Mouse (Mus musculus): ENCODE results near the gene Gabrr3. TPM values are rescaled to one million over a fixed set of nuclear protein-coding genes. Genes with fewer than 3 reads are reported as not detected.

Gene Gabrr3
- polyA plus RNA-seq, 1 experiment from 2014 or later: not detected

- Histone ChIP-seq H3K9me3 (replicated peaks; ENCODE audit: control insufficient read depth, low read length) (no peaks in the 10 kb centered on the region), H3K27ac (ENCODE audit: low read depth, low read length) (no peak overlapping the region), H3K4me2 (no peak overlapping the region), H3K9ac (ENCODE audit: low read depth, low read length) (no peak overlapping the region), H3K27me3 (ENCODE audit: control insufficient read depth, insufficient read depth, low read length) (no peaks in the 10 kb centered on the region), H3K4me3 (ENCODE audit: low read depth, low read length) (no peak overlapping the region), H3K36me3 (ENCODE audit: control insufficient read depth, insufficient read depth, low read length) (peaks cover 11% of the 10 kb centered on the region), H3K4me1 (ENCODE audit: control insufficient read depth, insufficient read depth, low read length) (no peaks in the 10 kb centered on the region)
- no peak for ATAC-seq (replicated peaks; ENCODE audit: insufficient number of reproducible peaks, low FRiP score, low TSS enrichment)
- 78% methylated on average over 3 of the region's 3 CpGs for WGBS (ENCODE audit: insufficient replicate concordance)
Observed at GRCm38 (mm10) chr16:59477955-59478354, 70.8 kb downstream of the Gabrr3 start.

GRCm38 (mm10) chr16:59487239-59487638 is 80.1 kb downstream of the Gabrr3 start:
- H3K4me3 ChIP-seq (ENCODE audit: low read depth, low read length): no peak overlapping the region
- no peaks in the 10 kb centered on the region for H3K9me3 ChIP-seq (replicated peaks; ENCODE audit: control insufficient read depth, low read length)
- WGBS (ENCODE audit: insufficient replicate concordance): 80% methylated on average over 7 of the region's 7 CpGs
- H3K9ac ChIP-seq (ENCODE audit: low read depth, low read length): no peak overlapping the region
- no peaks in the 10 kb centered on the region for H3K27me3 ChIP-seq (ENCODE audit: control insufficient read depth, insufficient read depth, low read length)
- no peak for ATAC-seq (replicated peaks; ENCODE audit: insufficient number of reproducible peaks, low FRiP score, low TSS enrichment)
- H3K4me2 ChIP-seq: no peak overlapping the region
- H3K27ac ChIP-seq (ENCODE audit: low read depth, low read length): no peak overlapping the region
- peaks cover 16% of the 10 kb centered on the region for H3K36me3 ChIP-seq (ENCODE audit: control insufficient read depth, insufficient read depth, low read length)
- no peaks in the 10 kb centered on the region for H3K4me1 ChIP-seq (ENCODE audit: control insufficient read depth, insufficient read depth, low read length)

- peaks cover 15% of the 10 kb centered on the region for H3K36me3 ChIP-seq (ENCODE audit: control insufficient read depth, insufficient read depth, low read length)
- no peak for ATAC-seq (replicated peaks; ENCODE audit: insufficient number of reproducible peaks, low FRiP score, low TSS enrichment)
- 73% methylated on average over 9 of the region's 9 CpGs for WGBS (ENCODE audit: insufficient replicate concordance)
Observed at GRCm38 (mm10) chr16:59487975-59488548, 80.9 kb downstream of the Gabrr3 start.

GRCm38 (mm10) chr16:59493199-59493598 is 86.1 kb downstream of the Gabrr3 start:
- WGBS (ENCODE audit: insufficient replicate concordance): 88% methylated on average over 14 of the region's 14 CpGs
- Histone ChIP-seq H3K9me3 (replicated peaks; ENCODE audit: control insufficient read depth, low read length) (no peaks in the 10 kb centered on the region), H3K36me3 (ENCODE audit: control insufficient read depth, insufficient read depth, low read length) (peaks cover 24% of the 10 kb centered on the region)

More at GRCm38 (mm10) chr16:59487975-59488548, 80.9 kb downstream of the Gabrr3 start:
- Histone ChIP-seq H3K4me1 (ENCODE audit: control insufficient read depth, insufficient read depth, low read length) (no peaks in the 10 kb centered on the region), H3K9ac (ENCODE audit: low read depth, low read length) (no peak overlapping the region), H3K9me3 (replicated peaks; ENCODE audit: control insufficient read depth, low read length) (no peaks in the 10 kb centered on the region), H3K27ac (ENCODE audit: low read depth, low read length) (no peak overlapping the region), H3K4me2 (no peak overlapping the region), H3K4me3 (ENCODE audit: low read depth, low read length) (no peak overlapping the region), H3K27me3 (ENCODE audit: control insufficient read depth, insufficient read depth, low read length) (no peaks in the 10 kb centered on the region)

GRCm38 (mm10) chr16:59497947-59498346 is 90.8 kb downstream of the Gabrr3 start:
- Histone ChIP-seq H3K4me1 (ENCODE audit: control insufficient read depth, insufficient read depth, low read length) (0 out of 2 replicates have a peak, but pooled peaks cover 2% of the 10 kb centered on the region), H3K9ac (ENCODE audit: low read depth, low read length) (no peak overlapping the region), H3K36me3 (ENCODE audit: control insufficient read depth, insufficient read depth, low read length) (peaks cover 16% of the 10 kb centered on the region), H3K4me3 (ENCODE audit: low read depth, low read length) (no peak overlapping the region), H3K27ac (ENCODE audit: low read depth, low read length) (no peak overlapping the region), H3K4me2 (no peak overlapping the region), H3K27me3 (ENCODE audit: control insufficient read depth, insufficient read depth, low read length) (no peaks in the 10 kb centered on the region), H3K9me3 (replicated peaks; ENCODE audit: control insufficient read depth, low read length) (no peaks in the 10 kb centered on the region)
- ATAC-seq (replicated peaks; ENCODE audit: insufficient number of reproducible peaks, low FRiP score, low TSS enrichment): no peak
- 76% methylated on average over 1 of the region's 1 CpGs for WGBS (ENCODE audit: insufficient replicate concordance)

More at GRCm38 (mm10) chr16:59493199-59493598, 86.1 kb downstream of the Gabrr3 start:
- H3K4me2 ChIP-seq: no peak overlapping the region
- H3K9ac ChIP-seq (ENCODE audit: low read depth, low read length): no peak overlapping the region
- no peaks in the 10 kb centered on the region for H3K27me3 ChIP-seq (ENCODE audit: control insufficient read depth, insufficient read depth, low read length)
- ATAC-seq (replicated peaks; ENCODE audit: insufficient number of reproducible peaks, low FRiP score, low TSS enrichment): no peak
- H3K4me1 ChIP-seq (ENCODE audit: control insufficient read depth, insufficient read depth, low read length): 0 out of 2 replicates have a peak, but pooled peaks cover under 1% of the 10 kb centered on the region
- H3K27ac ChIP-seq (ENCODE audit: low read depth, low read length): no peak overlapping the region
- H3K4me3 ChIP-seq (ENCODE audit: low read depth, low read length): no peak overlapping the region

GRCm38 (mm10) chr16:59499180-59499579 is 92.0 kb downstream of the Gabrr3 start:
- 97% methylated on average over 3 of the region's 3 CpGs for WGBS (ENCODE audit: insufficient replicate concordance)
- Histone ChIP-seq H3K4me1 (ENCODE audit: control insufficient read depth, insufficient read depth, low read length) (0 out of 2 replicates have a peak, but pooled peaks cover 2% of the 10 kb centered on the region), H3K4me3 (ENCODE audit: low read depth, low read length) (no peak overlapping the region), H3K27me3 (ENCODE audit: control insufficient read depth, insufficient read depth, low read length) (no peaks in the 10 kb centered on the region), H3K9ac (ENCODE audit: low read depth, low read length) (no peak overlapping the region), H3K36me3 (ENCODE audit: control insufficient read depth, insufficient read depth, low read length) (peaks cover 10% of the 10 kb centered on the region), H3K4me2 (no peak overlapping the region), H3K9me3 (replicated peaks; ENCODE audit: control insufficient read depth, low read length) (no peaks in the 10 kb centered on the region), H3K27ac (ENCODE audit: low read depth, low read length) (no peak overlapping the region)
- no peak for ATAC-seq (replicated peaks; ENCODE audit: insufficient number of reproducible peaks, low FRiP score, low TSS enrichment)

- Histone ChIP-seq H3K4me2 (no peak overlapping the region), H3K4me1 (ENCODE audit: control insufficient read depth, insufficient read depth, low read length) (peaks cover 5% of the 10 kb centered on the region; the same call in 1 of the 2 replicates), H3K4me3 (ENCODE audit: low read depth, low read length) (no peak overlapping the region), H3K9me3 (replicated peaks; ENCODE audit: control insufficient read depth, low read length) (no peaks in the 10 kb centered on the region), H3K9ac (ENCODE audit: low read depth, low read length) (no peak overlapping the region), H3K27me3 (ENCODE audit: control insufficient read depth, insufficient read depth, low read length) (no peaks in the 10 kb centered on the region), H3K36me3 (ENCODE audit: control insufficient read depth, insufficient read depth, low read length) (peaks cover 17% of the 10 kb centered on the region), H3K27ac (ENCODE audit: low read depth, low read length) (no peak overlapping the region)
- 79% methylated on average over 5 of the region's 5 CpGs for WGBS (ENCODE audit: insufficient replicate concordance)
- no peak for ATAC-seq (replicated peaks; ENCODE audit: insufficient number of reproducible peaks, low FRiP score, low TSS enrichment)
Observed at GRCm38 (mm10) chr16:59509830-59510229, 102.7 kb downstream of the Gabrr3 start.
